Mouse (Mus musculus) lung, adult 18-20 months (tissue): ENCODE measurements around the gene Tm9sf4.

Source experiments
- DNase-seq, 2 experiments: peaks; one replicate each; pipeline ENCODE4 v3.0.0; 2022; ENCODE audit warnings: mixed read lengths in 2 of 2

The Tm9sf4 gene

DNA sequence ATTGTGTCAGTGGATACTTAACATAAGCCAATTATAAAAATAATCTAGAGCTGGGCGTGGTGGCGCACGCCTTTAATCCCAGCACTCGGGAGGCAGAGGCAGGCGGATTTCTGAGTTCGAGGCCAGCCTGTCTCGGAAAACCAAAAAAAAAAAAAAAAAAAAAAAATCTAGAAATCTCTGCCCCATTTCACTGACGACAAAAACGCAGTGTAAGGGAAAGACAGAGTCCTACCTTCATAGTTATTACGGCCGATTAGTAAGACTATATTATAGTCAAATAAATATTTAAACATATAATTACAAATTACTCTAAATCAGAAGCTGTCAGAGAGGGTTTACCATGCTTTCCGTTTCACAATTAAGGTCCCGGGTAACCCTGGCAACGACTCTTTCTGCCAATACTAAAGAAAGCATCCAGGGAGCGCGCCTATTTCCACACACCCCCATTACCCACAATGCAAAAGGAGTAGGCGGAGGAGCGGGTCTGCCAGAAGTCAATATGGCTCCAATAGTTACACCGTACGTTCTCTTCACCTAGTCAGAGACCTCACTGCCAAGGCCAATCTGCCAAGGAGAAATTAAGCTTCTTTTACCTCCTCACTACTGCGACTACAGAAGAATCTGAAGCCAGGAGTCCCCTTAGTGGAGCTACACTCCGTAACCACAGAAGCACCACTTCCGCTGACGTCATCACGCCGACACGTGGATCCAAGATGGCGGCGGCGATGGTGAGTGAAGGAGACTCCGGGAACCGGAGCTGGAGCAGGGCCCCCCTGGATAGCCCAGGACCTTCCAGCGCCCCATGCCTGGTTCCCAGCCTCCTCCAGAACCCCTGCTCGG, at the start of gene Tm9sf4:
Gene Tm9sf4 (plus strand): TSS at position 460 of the 840 bp plus-strand sequence.
- DNase-seq: peak; percentile 90 to 91

DNA sequence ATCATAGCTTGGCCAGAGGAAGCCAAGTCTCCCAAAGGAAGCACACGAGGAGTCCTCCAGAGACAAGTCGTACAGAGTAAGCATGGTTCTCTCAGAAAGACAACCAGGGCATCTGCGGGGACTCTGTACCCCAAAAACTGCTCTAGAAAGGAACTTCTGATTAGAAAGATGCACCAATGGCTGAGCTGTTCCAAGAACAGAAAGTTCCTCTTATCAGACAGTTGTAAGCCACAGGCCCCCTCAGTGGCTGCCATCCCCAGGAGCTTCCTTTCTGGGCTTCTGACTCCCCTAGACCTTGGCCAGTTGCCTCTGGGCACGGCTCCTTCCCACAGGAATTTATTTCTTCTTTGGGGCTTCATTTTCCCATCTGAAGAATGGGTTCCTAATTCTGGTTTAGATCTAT, 45.4 kb upstream of the Tm9sf4 start:
- DNase-seq: no peak

- peak in 1 of 2 experiments; percentile 21 for DNase-seq
These were observed 44.0 kb upstream of the Tm9sf4 start for GRCm38 (mm10) chr2:153117051-153117486.

- no peak for DNase-seq
These were observed 41.6 kb upstream of the Tm9sf4 start for GRCm38 (mm10) chr2:153119488-153119887.

- peak in 1 of 2 experiments; percentile 19 for DNase-seq
These were observed 41.0 kb upstream of the Tm9sf4 start for GRCm38 (mm10) chr2:153120126-153120525.

GRCm38 (mm10) chr2:153121821-153122615, 39.1 kb upstream of the Tm9sf4 start:
- DNase-seq: no peak

GRCm38 (mm10) chr2:153122701-153123100, 38.4 kb upstream of the Tm9sf4 start:
- no peak for DNase-seq

GRCm38 (mm10) chr2:153125875-153126274, 35.2 kb upstream of the Tm9sf4 start:
- DNase-seq: no peak

DNA sequence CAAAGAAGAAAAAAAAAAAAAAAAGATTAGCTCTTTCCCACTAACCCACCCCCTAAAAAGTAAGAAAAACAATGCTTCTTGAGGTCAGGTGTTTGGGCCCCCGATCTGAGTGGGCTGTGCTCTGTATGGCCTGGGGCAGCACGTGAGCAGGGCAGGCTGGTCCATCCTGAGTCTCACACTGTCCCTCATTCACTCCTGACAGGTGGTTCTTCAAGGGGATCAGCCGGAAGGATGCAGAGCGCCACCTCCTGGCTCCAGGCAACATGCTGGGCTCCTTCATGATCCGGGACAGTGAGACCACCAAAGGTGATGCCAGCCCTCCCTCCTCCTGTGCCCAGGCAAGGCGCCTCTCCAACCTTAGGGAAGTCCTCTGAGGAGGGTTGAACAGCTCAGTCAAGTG, 30.1 kb upstream of the Tm9sf4 start:
- no peak for DNase-seq

DNA sequence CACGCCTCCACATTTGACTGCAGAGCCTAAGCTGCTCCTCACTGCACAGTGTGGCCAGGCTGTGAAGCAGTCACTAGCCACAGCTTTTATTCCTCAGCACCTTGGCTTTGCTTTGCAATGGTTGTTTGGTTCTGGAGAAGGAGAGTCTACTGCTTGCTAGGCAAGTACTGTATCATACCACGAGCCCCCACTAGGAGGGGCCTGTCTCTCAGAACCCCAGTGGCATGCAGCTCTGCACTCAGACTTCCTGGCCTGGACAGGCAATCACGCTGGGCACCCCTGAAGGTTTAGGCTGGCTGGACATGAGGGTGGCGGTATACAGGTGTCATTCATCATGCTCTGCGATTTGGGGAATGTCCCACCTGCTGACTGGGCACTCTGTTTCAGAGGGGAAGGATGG, 26.9 kb upstream of the Tm9sf4 start:
- no peak for DNase-seq

- DNase-seq: peak; percentile 67 to 73
These were observed 24.9 kb upstream of the Tm9sf4 start for GRCm38 (mm10) chr2:153136211-153136610.

DNA sequence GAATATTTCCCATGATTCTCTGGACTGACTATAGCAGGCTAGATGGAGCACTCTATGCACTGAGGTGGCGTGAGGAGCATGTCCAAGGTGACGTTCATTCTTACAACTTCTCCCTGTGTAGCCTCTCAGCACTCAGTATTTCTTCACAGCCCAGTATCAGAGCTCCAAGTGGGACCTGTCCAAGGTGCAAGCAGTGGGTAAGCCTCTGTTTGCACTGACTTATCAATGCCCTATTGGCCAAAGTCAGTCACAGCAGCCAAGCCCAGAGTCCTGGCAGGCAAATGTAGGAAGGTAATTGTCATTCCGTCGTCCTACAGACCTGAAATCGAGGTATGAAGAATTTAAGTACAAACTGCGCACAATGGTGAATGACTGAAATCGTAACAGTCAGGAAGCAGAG, 21.9 kb upstream of the Tm9sf4 start:
- DNase-seq: no peak

- DNase-seq: peak; percentile 57 to 62
These were observed 21.0 kb upstream of the Tm9sf4 start for GRCm38 (mm10) chr2:153139996-153140613.

DNA sequence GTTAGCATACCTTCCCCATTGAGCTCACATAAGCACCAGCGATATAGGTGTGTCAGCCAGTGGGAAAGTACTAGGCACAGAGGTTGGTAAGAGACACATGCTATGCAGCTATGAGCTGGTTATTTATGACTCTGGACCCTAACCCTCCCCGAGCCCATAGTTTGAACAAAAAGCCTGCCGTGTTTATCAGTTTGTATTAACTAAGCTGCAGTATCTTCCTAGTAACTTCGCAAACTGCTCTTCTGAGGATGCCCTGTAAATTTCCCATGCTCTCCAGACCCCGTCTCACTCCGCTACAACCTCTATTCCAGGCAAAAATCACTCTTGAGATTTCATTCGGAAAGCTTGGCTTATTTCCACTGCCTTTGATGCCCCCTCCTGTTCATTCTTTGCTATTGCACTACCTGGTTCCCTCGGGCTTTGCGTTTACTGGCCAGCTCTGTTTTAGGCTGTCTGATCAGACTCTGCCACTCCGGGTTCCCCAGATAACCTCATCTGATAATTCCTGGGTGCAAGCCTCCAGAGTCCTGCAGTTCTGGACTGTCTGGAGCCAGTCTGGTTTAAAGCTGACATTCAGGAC, 18.4 kb upstream of the Tm9sf4 start:
- peak in 1 of 2 experiments; percentile 47 for DNase-seq

GRCm38 (mm10) chr2:153145346-153145745, 15.8 kb upstream of the Tm9sf4 start:
- no peak for DNase-seq

- no peak for DNase-seq
These were observed 13.9 kb upstream of the Tm9sf4 start for GRCm38 (mm10) chr2:153147236-153147635.

DNA sequence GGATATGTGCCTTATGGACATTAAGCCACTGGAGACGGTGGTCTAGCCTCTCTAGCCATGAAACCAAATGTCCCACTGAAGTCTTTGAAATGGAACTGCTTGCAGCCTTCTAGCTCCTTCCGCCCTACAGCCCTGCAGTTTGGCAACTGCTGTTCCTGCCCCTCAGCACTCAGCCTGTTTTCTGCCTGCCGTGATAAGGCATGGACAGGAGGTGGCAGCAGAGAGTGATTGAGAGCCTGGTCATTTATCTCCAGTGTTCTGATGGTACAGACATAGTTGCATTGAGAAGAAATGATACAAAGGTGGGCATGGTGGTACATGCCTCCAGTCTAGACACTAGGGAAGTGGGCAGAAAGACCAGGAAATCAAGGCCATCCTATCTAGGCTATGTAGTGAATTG, 13.4 kb upstream of the Tm9sf4 start:
- DNase-seq: peak; percentile 66 to 74

- DNase-seq: no peak
These were observed 11.4 kb upstream of the Tm9sf4 start for GRCm38 (mm10) chr2:153149742-153150141.

DNA sequence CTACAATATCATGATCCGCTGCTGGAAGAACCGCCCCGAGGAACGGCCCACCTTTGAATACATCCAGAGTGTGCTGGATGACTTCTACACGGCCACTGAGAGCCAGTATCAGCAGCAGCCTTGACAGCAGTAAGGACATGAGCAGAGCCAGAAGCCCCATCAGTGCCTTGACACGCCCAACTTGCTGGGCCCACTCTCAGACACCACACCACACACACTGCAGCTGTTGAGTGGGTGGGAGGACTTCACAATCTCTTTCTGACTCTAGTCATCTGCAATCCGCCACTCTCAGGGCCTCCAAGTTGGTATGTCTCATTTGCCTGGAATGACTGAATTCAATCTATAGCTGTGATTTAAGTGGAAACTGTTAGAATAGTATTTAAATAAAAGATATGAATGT, 10.1 kb upstream of the Tm9sf4 start:
- no peak for DNase-seq

DNA sequence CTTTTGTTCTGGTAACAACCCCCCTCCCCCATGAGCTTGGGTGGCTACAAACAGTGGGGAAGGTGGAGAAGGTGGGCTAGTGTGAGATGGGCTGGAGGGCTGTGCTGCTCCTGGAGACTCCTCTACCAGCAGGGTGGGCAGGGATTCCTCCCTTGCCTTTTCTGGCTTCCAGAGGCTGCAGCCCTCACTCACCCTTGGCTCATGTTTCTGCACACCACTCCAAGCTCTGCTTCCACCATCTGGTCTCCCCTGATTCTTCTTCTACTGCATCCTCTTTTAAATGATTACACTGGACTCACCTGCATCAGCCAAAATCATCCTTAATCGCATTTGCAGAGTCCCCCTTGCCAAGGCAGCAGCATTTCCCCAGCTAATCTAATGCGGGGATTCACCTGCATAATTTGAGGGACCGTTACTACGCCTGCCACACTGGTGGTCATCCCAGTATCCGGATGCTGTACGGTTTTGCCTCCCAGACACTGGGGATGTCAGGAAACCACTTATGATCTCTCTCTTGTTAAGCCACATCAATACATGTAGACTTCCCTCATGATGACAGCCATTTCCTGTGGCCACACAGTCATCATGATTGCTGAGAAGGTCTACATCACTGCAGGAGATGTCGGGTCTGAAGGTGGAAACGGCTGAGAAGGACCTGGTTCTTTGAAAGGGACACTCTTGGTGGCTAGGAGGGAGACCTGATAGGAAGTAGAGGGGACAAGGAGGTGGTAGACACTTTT, 9.0 kb upstream of the Tm9sf4 start:
- no peak for DNase-seq

GRCm38 (mm10) chr2:153153033-153153450, 8.1 kb upstream of the Tm9sf4 start:
- no peak for DNase-seq

- DNase-seq: no peak
These were observed 3.8 kb upstream of the Tm9sf4 start for GRCm38 (mm10) chr2:153157270-153157669.
